Mouse (Mus musculus) adrenal gland, adult 2 months (tissue): Measurements from ENCODE around the gene Ube2m. TPM values are rescaled to one million over a fixed set of nuclear protein-coding genes. Genes with fewer than 3 reads are reported as not detected.

Experiments
- DNase-seq: peaks from one replicate; pipeline ENCODE4 v3.0.0; 2021
- polyA plus RNA-seq: library from polyadenylated mRNA; depleted of rRNA; stranded (reverse); fragments of >200 nt; gene quantifications from 2 replicates; pipeline ENCODE4 v1.2.3, GENCODE M21; 2012
- total RNA-seq, 2 experiments: library from RNA; stranded (reverse); gene quantifications; 2 replicates each; pipeline ENCODE4 v1.2.3; 2021

Gene Ube2m
- total and polyA plus RNA-seq, 3 experiments = 122 to 219 (median 196) TPM

- DNase-seq = peak; percentile 98
Measured at GRCm38 (mm10) chr7:13034148-13034977, 3.7 kb downstream of the Ube2m start, which contains the start of gene Chmp2a. Chmp2a (minus strand) TSS chr7:13034807.

DNA sequence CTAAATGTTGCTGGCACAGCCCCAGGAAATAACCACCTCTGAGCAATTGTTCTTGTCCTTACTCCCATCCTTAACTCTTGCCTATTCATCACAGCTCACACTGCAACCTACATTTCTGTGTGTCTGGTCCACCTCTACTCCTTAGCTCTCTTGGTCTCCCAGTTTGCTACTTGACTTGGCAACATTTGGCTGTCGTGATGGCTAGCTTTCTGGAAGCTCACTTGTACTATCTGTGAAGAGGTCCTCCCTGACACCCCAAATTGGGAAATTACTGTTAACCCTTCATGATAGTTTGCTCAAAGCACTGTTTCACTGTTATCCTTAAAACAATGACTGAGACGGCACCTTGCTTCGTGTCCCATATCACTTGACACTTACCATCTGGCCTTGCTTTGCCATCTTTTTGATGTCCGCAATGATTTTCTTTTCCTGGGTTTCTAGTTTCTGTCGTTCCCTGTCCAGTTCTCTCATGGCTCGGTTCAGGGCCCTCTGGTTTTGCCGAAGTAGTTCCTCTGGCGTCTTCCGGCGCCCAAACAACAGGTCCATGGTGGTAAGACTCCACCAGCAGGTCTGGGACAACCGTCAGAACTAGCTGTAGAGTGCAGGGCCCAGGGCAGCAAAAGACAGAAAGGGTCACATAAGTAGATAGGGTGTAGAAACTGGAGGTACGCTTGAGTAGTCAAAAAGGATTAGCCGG is 4.5 kb downstream of the Ube2m start:
- DNase-seq = no peak

DNA sequence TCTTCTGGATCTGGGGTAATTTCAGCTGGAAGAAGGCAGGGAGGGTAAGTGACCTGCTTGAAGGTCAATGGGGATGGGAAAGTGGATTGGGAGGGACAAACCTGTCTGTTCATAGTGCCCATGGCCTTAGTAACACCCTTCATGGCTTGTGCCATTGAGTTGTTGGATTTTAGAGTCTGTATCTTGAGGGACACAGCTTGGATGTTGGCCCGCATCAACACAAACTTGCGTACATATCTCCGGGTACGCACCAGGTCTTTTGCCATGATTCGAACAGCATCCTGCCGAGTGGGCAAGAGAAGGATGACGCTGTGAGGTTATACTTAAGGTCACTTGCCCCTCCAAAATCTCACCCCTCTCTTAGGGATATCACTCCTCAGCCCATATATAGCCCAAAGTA is 5.5 kb downstream of the Ube2m start:
- DNase-seq = no peak

GRCm38 (mm10) chr7:13031983-13032382 is 6.1 kb downstream of the Ube2m start:
- no peak for DNase-seq

- DNase-seq = no peak
Measured at GRCm38 (mm10) chr7:13031069-13031468, 7.0 kb downstream of the Ube2m start.

GRCm38 (mm10) chr7:13028986-13029385 is 9.1 kb downstream of the Ube2m start:
- DNase-seq = no peak

- no peak for DNase-seq
Measured at GRCm38 (mm10) chr7:13025511-13026112, 12.5 kb downstream of the Ube2m start.

- DNase-seq = peak; percentile 85
Measured at GRCm38 (mm10) chr7:13024805-13025204, 13.3 kb downstream of the Ube2m start.

- peak; percentile 95 for DNase-seq
Measured at GRCm38 (mm10) chr7:13023928-13024731, 13.9 kb downstream of the Ube2m start.

DNA sequence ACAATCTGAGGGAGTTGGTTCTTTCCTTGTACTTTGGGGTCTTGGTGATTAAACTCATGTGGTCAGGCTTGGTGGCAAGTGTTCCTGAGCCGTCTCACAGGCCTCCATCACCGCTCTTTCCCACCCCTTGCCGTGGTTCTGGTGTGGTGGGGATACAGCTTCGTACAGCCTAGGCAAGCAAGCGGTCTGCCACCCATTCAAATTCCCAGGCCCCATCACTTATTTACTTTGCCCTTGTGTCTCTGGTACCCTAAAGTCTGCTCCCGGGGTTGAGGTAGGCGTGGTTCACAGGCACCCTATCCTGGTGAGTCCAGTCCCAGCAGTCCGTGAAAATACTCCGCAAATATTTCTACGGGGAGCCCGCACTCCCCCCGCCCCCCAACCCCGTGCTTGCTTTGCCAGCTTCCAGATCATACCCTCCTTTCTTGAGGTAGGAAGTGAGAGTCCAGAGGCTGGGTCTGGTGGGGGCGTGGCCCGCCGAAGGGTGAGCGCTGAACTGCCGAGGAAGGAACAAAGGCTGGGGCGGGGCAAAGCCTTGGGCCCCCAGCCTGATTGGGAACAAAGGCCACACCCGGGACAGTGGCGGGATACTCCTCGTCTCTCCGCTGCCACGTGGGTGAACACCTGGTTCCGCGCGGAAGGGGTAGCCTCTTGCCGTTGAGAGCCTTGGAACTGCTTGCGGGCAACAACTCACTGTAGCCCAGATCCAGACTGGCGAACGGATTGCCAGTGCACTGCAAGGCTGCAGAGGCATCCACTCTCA is 15.1 kb downstream of the Ube2m start:
- peak; percentile 84 for DNase-seq

GRCm38 (mm10) chr7:13015217-13015616 is 22.9 kb downstream of the Ube2m start:
- no peak for DNase-seq

GRCm38 (mm10) chr7:13014275-13014839 is 23.7 kb downstream of the Ube2m start:
- DNase-seq = no peak

- no peak for DNase-seq
Measured at GRCm38 (mm10) chr7:13013671-13014070, 24.4 kb downstream of the Ube2m start.

- DNase-seq = peak; percentile 32
Measured at GRCm38 (mm10) chr7:13010005-13010908, 27.8 kb downstream of the Ube2m start, which contains the start of gene Zbtb45. Zbtb45 (minus strand) TSS chr7:13010034.

DNA sequence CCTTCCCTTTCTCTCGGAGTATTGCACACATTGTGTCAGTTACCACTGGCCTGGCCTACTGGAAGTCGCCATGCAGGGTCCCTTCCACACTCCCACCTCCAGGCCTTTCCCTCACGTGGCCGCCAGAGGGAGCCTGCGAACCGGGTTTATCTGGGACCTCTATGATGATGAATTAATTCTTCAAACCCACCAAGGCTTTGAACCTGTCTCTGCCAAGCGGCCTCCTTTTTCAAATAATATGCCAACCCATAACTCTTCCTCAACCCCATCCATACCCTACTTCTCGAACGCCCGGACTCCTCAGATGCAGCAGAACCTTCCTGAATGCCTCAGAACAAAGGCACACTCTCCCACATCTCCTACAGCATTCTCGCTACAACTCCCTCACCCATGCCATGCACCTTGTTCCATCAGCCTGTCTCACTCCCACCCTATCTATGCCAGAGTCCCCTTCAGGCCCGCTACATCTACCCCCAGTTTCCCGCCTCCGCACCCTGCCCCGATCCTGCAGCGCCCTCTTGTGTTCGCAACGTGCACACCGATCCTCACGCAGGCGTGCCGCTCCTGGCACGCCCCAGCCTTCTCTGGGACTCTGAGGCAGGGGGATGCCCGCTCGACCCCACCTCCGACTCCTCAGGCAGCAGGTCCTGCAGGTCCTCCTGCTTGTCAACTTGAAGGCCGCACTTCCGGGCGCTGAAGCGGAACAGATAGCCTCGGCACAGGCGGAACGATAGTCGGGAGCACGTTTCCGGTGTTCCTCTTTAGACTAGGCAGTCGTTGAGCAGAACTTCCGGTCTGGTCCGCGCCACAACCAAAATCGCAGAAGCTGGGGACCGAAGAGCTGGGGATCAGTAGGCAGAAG is 28.7 kb downstream of the Ube2m start:
- peak; percentile 94 for DNase-seq

DNA sequence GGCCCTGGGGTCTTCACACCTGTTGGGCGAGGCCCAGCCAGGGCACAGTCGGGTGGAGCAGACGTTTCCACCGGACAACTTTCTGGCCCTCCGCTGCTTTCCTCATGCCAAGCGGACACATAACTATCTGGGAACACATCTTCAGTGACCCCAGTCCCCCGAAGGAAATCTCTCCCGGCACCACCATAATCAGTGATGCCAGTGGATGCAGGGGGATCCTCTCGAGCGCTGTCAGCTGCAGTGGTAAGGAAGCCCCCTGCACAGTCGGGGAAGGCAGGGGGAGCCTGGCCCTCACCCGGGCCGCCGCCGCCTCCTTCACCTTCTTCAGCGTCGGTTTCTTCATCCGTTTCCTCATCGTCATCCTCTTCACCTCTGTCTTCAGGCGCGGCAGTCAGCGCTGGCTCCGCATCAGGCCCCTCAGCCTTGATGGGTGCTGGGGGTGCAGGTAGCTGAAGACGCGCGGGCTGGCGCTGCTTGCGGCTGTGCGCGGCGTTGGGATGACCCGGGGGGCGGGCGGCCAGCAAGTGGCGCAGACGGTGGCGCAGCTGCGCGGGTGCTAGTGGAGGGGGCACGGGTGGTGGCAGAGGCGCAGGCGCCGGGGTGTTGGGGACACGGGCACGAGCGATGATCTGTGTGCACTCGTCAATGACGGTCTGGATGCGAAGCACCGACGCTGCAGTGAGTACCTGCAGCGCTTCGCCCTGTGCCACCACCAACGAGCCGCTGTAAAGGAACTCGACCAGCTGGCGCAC is 30.6 kb downstream of the Ube2m start:
- DNase-seq = no peak

GRCm38 (mm10) chr7:13006531-13006930 is 31.5 kb downstream of the Ube2m start:
- DNase-seq = no peak

GRCm38 (mm10) chr7:13006011-13006410 is 32.1 kb downstream of the Ube2m start:
- DNase-seq = no peak
